Mouse (Mus musculus) kidney, embryonic 16.5 days (tissue): ENCODE measurements around the gene Dhrs3. TPM values are rescaled to one million over a fixed set of nuclear protein-coding genes. Genes with fewer than 3 reads are reported as not detected.

Source experiments
- ATAC-seq: fragments of 200-750 bp; cut with Nextera tagmentation; 2 replicates; pipeline ENCODE4 v1.8.0; 2017; ENCODE audit warnings: moderate TSS enrichment; ENCODE audit not compliant: low FRiP score, low TSS enrichment
- H3K27ac ChIP-seq: fragments of 300-500 bp; sonication (generic); 2 replicates; pipeline ENCODE4 v1.5.1; 2014; ENCODE audit warnings: low read length
- H3K27me3 ChIP-seq: fragments of 300-500 bp; sonication (generic); 2 replicates; pipeline ENCODE4 v1.6.1; 2014; ENCODE audit warnings: low read length, control low read depth, mixed read lengths; ENCODE audit not compliant: insufficient read depth
- H3K36me3 ChIP-seq: fragments of 300-500 bp; sonication (generic); 2 replicates; pipeline ENCODE4 v1.6.1; 2014; ENCODE audit warnings: low read length, control low read depth, mixed read lengths; ENCODE audit not compliant: insufficient read depth
- H3K4me1 ChIP-seq: fragments of 300-500 bp; sonication (generic); 2 replicates; pipeline ENCODE4 v1.6.1; 2014; ENCODE audit warnings: low read length, control low read depth, mixed read lengths; ENCODE audit not compliant: insufficient read depth
- H3K4me2 ChIP-seq: fragments of 300-500 bp; sonication (generic); replicated peaks from 2 replicates; pipeline ENCODE4 v1.6.1; 2014; ENCODE audit warnings: low read depth, low read length
- H3K4me3 ChIP-seq: fragments of 300-500 bp; sonication (generic); 2 replicates; pipeline ENCODE4 v1.5.1; 2014; ENCODE audit warnings: mild to moderate bottlenecking, low read length
- H3K9ac ChIP-seq: fragments of 300-500 bp; sonication (generic); replicated peaks from 2 replicates; pipeline ENCODE4 v1.6.1; 2014; ENCODE audit warnings: low read length
- H3K9me3 ChIP-seq: fragments of 300-500 bp; sonication (generic); 2 replicates; pipeline ENCODE4 v1.6.1; 2016; ENCODE audit warnings: low read length, control low read depth
- WGBS: fragments of 180-500 bp; shearing (Covaris S2); extraction: QIAGEN DNeasy Blood & Tissue Kit; methylation state at CpG from one replicate; pipeline ENCODE4 v1.1.7; 2014; 5-methylcytosine and 5-hydroxymethylcytosine counted together
- polyA plus RNA-seq: library from polyadenylated mRNA; unstranded; fragments of >200 nt; fragmentation: Nextera tagmentation; extraction: Ambion mirVana; gene quantifications from 2 replicates; pipeline ENCODE4 v1.2.1, GENCODE M21; 2015

Gene Dhrs3
- polyA plus RNA-seq, 1 experiment from 2014 or later, result 217 TPM

DNA sequence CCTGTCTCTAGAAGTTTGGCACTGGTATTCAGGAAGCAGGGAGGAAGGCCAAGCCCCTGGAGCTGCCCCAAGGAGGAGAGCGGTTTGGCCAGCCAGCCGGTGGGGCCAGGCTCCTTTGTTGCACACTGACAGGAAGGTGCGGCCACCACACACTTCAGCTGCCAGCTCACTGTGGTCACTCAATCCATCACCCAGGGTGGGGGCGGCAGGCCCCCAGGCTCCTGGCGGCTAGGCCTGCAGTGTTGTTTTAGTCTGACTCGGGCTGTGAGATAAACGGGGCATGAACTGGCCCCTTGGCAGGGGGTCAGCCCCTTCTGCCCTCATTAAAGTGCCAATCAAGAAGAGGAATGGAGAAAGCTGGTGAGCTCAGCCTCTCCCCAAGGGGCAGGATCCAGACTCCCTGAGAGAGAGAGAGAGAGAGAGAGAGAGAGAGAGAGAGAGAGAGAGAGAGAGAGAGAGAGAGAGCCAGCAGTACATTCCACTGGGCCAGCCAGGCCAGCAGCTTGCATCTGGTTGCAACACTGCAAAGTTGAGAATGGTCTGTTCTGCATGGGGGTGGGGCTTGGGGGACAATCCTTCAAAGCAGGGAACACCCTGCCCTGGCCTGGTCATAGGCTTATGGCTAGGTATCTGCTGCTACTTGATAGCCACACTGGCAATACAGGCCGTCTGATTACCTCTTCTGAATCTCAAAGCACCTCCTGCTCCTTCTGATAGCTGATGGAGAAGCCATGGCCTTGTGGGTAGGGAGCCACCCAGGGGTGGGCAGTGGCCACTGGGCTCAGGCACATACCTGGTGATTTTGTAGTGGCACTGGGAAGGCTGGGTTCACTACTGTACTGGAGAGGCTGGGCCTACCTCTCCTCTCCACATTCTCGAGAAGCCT is 57.1 kb downstream of the Dhrs3 start:
- WGBS, result 6% methylated on average over 9 of the region's 9 CpGs
- peak overlapping the region; percentile 55 for H3K9ac ChIP-seq

DNA sequence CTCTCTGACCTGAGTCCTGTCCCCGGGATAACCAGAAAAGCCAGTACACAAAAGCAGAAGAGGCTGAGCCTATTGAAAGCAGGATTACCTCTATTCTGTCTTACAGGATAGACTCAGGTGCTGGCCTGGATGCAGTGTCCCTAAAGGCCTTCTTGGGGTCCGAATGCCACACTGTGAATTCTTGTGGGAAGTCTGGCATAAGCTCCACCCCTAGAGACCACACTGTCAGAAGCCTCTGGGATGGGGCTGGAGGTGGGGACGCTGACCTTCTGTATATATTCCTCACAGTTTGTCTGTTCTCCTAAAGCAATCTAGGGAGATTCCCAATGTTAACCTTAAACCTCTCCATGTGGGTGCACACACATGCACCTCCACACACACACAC is 57.7 kb downstream of the Dhrs3 start:
- Histone ChIP-seq H3K9ac (no peak overlapping the region; the same call in 1 of the 2 replicates), H3K27ac (peak overlapping the region; percentile 84; the same call in 1 of the 2 replicates), H3K4me2 (no peak overlapping the region), H3K9me3 (no peaks in the 10 kb centered on the region), H3K4me3 (no peak overlapping the region), H3K27me3 (no peaks in the 10 kb centered on the region), H3K36me3 (no peaks in the 10 kb centered on the region), H3K4me1 (peaks cover 32% of the 10 kb centered on the region)
- WGBS, result 63% methylated on average over 3 of the region's 3 CpGs
- no peak for ATAC-seq

More for the DNA sequence above, 57.1 kb downstream of the Dhrs3 start:
- peaks cover 32% of the 10 kb centered on the region for H3K4me1 ChIP-seq
- peak overlapping the region; percentile 17; the same call in 1 of the 2 replicates for H3K4me2 ChIP-seq
- no peaks in the 10 kb centered on the region for H3K27me3 ChIP-seq
- peak; percentile 92 for ATAC-seq
- peak overlapping the region; percentile 84 for H3K27ac ChIP-seq
- H3K4me3 ChIP-seq, result no peak overlapping the region
- H3K9me3 ChIP-seq, result no peaks in the 10 kb centered on the region
- H3K36me3 ChIP-seq, result no peaks in the 10 kb centered on the region

DNA sequence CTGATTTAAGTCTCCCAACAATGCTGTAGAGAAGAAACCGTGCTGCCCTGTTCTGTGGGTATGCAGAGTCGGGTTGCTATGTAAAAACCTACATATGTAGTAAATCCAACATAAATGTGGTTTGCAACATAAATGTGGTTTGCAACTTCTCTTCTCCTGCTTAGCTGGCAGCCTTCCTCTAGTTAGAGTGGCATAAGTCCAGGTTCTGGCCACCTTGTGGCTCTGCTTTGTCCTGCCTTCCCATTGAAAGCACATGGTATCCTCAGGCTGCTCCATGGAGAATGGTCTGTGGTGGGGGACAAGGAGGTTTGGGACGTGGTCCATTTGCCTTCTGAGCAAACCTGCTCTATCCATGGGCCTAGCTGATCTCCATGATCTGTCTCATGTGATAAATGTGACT is 58.3 kb downstream of the Dhrs3 start:
- Histone ChIP-seq H3K9me3 (no peaks in the 10 kb centered on the region), H3K27me3 (no peaks in the 10 kb centered on the region), H3K36me3 (no peaks in the 10 kb centered on the region), H3K4me2 (no peak overlapping the region), H3K27ac (no peak overlapping the region), H3K9ac (no peak overlapping the region), H3K4me1 (peaks cover 32% of the 10 kb centered on the region), H3K4me3 (no peak overlapping the region)
- WGBS, result 93% methylated on average over 3 of the region's 3 CpGs
- no peak for ATAC-seq

DNA sequence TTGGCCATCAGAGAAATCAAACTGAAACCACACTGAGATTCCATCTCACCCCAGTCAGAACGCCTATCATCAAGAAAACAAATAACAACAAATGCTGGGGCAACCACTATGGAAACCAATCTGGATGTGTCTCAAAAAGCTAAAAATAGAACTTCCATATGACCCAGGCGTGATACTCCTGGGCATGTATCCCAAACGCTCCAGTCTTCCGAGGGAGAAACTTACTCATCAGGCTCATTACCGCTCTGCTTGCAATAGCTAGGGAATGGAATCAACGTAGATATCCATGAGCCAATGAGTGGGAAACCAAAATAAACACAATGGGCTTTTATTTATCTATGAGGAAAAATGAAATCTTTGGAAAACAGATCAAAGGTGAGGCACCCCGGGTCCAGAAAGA is 59.2 kb downstream of the Dhrs3 start:
- Histone ChIP-seq H3K27ac (no peak overlapping the region), H3K9ac (no peak overlapping the region), H3K9me3 (no peaks in the 10 kb centered on the region), H3K27me3 (no peaks in the 10 kb centered on the region), H3K36me3 (no peaks in the 10 kb centered on the region), H3K4me3 (no peak overlapping the region), H3K4me2 (no peak overlapping the region), H3K4me1 (peaks cover 32% of the 10 kb centered on the region)
- WGBS, result 83% methylated on average over 7 of the region's 7 CpGs
- no peak for ATAC-seq

DNA sequence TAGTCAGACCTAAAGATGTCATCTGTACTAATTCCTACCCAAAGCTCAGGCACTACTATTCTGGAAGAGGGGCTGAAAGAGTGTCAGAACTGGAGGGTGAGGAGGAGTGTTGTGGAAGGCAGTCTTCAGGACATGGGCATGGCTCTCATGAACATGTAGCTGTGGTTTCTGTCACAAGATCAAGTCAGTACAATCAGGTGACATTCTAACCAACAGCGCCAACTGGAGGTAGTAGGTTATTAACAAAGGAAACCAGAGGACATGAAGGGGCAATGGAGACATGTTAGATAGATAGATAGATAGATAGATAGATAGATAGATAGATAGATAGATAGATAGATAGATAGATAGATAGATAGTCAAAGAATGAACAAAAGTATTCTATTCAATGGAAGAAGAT is 60.8 kb downstream of the Dhrs3 start:
- no peak overlapping the region for H3K9ac ChIP-seq
- WGBS, result 90% methylated on average over 1 of the region's 1 CpGs
- H3K27ac ChIP-seq, result no peak overlapping the region
- H3K36me3 ChIP-seq, result no peaks in the 10 kb centered on the region
- H3K4me1 ChIP-seq, result peaks cover 29% of the 10 kb centered on the region
- H3K9me3 ChIP-seq, result no peaks in the 10 kb centered on the region
- no peak overlapping the region for H3K4me2 ChIP-seq
- no peak overlapping the region for H3K4me3 ChIP-seq
- no peaks in the 10 kb centered on the region for H3K27me3 ChIP-seq
- ATAC-seq, result no peak

DNA sequence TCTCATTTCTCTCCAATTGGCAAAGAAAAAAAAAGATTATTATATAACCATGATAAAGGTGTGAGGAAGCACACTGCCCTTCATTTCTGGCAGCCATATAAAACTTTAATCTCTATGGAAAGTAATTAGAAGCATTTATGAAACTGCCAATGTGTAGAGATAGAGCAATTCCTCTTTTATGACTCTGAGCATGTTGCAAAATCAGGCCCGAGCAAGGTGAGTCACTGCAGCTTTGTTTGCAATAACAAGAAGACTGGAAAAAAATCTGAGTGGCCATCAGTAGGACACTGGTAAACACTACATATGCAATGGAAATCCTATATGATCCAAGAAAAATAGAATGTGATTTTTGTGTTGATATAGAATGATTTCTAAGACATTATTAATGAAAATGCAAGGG is 63.2 kb downstream of the Dhrs3 start:
- H3K9ac ChIP-seq, result no peak overlapping the region
- no peak overlapping the region for H3K4me3 ChIP-seq
- ATAC-seq, result no peak
- H3K36me3 ChIP-seq, result no peaks in the 10 kb centered on the region
- 78% methylated on average over 1 of the region's 1 CpGs for WGBS
- peaks cover 15% of the 10 kb centered on the region for H3K4me1 ChIP-seq
- H3K9me3 ChIP-seq, result no peaks in the 10 kb centered on the region
- H3K27ac ChIP-seq, result no peak overlapping the region
- H3K27me3 ChIP-seq, result no peaks in the 10 kb centered on the region
- no peak overlapping the region for H3K4me2 ChIP-seq

DNA sequence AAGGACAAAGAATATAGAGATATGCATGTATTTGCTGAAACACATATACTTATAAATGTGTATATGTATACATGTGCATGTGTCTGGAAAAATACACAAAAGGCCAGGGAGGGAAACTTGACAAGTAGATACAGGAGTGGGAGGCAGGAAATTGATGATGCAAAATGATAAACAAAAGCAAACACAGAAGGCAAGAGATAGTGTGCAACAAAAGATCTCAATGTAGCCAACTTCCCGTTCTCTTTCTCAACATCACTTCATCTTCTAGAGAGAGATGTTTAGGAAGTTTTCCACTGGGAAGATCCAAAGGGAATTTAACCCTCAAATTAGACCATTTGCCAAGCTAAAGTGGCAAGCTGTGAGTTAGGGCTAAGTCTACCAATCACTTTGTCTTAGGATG is 63.7 kb downstream of the Dhrs3 start:
- peaks cover 19% of the 10 kb centered on the region for H3K4me1 ChIP-seq
- H3K36me3 ChIP-seq, result no peaks in the 10 kb centered on the region
- H3K27me3 ChIP-seq, result no peaks in the 10 kb centered on the region
- no peak for ATAC-seq
- WGBS, result 65% methylated on average over 1 of the region's 1 CpGs
- H3K4me3 ChIP-seq, result no peak overlapping the region
- H3K27ac ChIP-seq, result no peak overlapping the region
- no peaks in the 10 kb centered on the region for H3K9me3 ChIP-seq
- no peak overlapping the region for H3K4me2 ChIP-seq
- no peak overlapping the region for H3K9ac ChIP-seq

DNA sequence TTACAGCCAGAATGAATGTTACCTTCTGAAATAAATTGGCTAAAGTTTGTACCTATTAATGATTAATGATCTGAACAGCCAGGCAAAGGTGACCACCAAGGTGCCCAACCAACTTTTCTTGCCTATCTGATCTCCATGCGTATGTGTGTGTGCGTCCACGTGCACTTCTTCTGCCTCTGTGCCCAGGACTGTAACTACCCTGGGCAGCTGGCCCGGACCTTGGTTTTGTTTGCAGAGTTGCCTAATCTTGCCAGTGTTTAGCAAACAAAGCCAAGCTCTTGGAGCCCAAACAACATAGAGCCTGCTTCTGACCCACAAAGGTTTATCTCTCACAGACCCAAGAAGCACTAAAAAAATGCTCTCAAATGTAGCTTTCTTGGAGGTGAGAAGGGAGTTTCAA is 64.6 kb downstream of the Dhrs3 start:
- WGBS, result 70% methylated on average over 4 of the region's 4 CpGs
- H3K27ac ChIP-seq, result peak overlapping the region; percentile 68
- H3K4me2 ChIP-seq, result no peak overlapping the region
- no peak for ATAC-seq
- H3K9me3 ChIP-seq, result no peaks in the 10 kb centered on the region
- no peaks in the 10 kb centered on the region for H3K27me3 ChIP-seq
- H3K4me3 ChIP-seq, result no peak overlapping the region
- H3K9ac ChIP-seq, result no peak overlapping the region
- no peaks in the 10 kb centered on the region for H3K36me3 ChIP-seq
- peaks cover 19% of the 10 kb centered on the region for H3K4me1 ChIP-seq

DNA sequence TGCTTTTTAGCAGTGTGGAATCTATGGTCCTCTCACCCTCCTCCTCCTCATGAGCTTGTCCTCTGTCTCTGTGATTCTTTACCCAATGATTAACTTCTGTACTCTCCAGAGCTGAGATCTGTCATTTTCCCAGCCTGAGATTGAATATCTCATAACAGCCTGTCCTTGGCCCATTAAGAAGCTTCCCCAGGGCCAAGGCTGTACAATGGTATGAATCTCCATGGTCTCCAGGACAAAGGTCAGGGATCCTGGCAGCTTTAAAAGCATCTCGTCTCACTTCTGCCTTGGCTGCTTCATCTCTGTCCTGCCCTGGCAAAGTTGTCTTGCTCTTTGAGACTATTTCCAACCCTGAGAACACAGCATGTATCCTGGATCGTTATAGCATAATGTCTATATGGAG is 65.1 kb downstream of the Dhrs3 start:
- 0 out of 2 replicates have a peak, but pooled peaks have one; percentile 32 for ATAC-seq
- WGBS, result 63% methylated on average over 2 of the region's 2 CpGs
- peak overlapping the region; percentile 68 for H3K27ac ChIP-seq
- no peak overlapping the region for H3K4me3 ChIP-seq
- H3K9ac ChIP-seq, result no peak overlapping the region
- H3K9me3 ChIP-seq, result no peaks in the 10 kb centered on the region
- H3K36me3 ChIP-seq, result no peaks in the 10 kb centered on the region
- no peak overlapping the region for H3K4me2 ChIP-seq
- no peaks in the 10 kb centered on the region for H3K27me3 ChIP-seq
- peaks cover 19% of the 10 kb centered on the region for H3K4me1 ChIP-seq

DNA sequence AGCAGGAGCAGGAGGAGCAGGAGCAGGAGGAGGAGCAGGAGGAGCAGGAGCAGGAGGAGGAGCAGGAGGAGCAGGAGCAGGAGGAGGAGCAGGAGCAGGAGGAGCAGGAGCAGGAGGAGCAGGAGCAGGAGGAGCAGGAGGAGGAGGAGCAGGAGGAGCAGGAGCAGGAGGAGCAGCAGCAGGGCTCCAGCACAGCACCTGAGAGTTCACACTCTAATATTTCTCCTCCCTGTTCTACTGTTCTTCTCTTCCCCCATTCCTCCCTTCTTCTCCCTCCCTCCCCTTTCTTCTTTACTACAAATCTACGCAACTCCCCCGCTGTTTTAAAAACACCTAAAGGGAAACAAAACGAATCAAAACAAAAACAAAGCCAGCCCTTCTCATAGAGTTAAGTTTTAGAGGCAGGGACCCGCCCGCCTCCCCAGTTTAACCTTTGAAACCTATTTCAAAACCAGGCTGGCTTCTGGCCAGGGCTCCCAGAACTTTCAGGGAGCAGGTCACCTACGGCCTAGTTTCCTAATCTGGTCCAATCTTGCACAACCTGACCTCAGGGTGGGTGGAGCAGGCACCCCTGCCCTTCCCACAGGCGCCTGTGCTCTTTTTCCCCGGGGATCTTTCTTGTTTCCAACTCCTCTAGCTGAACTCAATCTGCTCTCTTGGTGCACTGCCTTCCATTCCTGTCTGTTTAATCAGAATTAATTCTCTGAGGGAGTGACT is 67.7 kb downstream of the Dhrs3 start:
- Histone ChIP-seq H3K27me3 (no peaks in the 10 kb centered on the region), H3K27ac (peak overlapping the region; percentile 79), H3K4me2 (no peak overlapping the region), H3K36me3 (no peaks in the 10 kb centered on the region), H3K9ac (no peak overlapping the region), H3K4me3 (no peak overlapping the region), H3K4me1 (peaks cover 19% of the 10 kb centered on the region), H3K9me3 (no peaks in the 10 kb centered on the region)
- WGBS, result 28% methylated on average over 8 of the region's 8 CpGs
- ATAC-seq, result peak; percentile 83
